Mouse (Mus musculus): ENCODE measurements around the gene Macrod2.

DNA sequence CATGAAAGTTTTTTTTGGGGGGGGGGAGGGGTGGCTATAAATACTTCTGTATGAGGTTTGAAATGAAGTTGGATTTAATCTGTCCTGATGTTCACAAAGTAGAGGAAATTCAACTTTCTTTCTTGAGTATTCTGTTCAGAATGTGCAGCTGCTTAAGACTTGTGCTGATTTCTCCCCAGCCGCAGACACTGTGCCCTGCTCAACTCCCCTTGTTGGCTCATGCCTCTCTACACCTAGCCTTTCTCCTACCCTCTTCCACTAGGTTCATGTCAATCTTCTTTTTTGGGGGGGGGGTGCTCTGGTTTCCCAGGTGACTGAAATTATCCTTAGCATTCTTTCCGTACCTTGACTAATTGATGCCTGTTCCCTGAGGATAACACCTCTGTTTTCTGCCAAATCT, 258.9 kb downstream of the Macrod2 start:
- no peak for TF ChIP-seq POLR2A (IDR thresholded peaks at IDR 0.05; ENCODE audit: insufficient read depth, low read depth, low read length)
- TF ChIP-seq CTCF (IDR thresholded peaks at IDR 0.05; ENCODE audit: insufficient read depth, low read depth, low read length), result no peak
